Mouse (Mus musculus) telencephalon, adult 2 months (tissue): ENCODE measurements around the gene Peli1.
"Not testable (repeated sequence)": the region's sequence is repeated elsewhere in the genome, so short reads cannot be mapped to it uniquely, and the experiment has no call there.

Source experiments
- DNase-seq: peaks from one replicate; pipeline ENCODE4 v3.0.0-alpha.2; 2011; ENCODE audit warnings: low read depth, low spot score

Peli1 gene

GRCm38 (mm10) chr11:21182709-21183108, 91.6 kb downstream of the Peli1 start:
- DNase-seq, result no peak

- not testable (repeated sequence) for DNase-seq
These were observed 100.7 kb downstream of the Peli1 start for GRCm38 (mm10) chr11:21191821-21192220.

GRCm38 (mm10) chr11:21194851-21195250, 103.8 kb downstream of the Peli1 start:
- no peak for DNase-seq
